Mouse (Mus musculus) spleen, adult 2 months (tissue): Measurements from ENCODE around the gene Defb45.

Experiments
- CTCF ChIP-seq: fragments of 200-500 bp; IDR thresholded peaks from 2 replicates; pipeline ENCODE4 v1.5.1; 2011; ENCODE audit warnings: mild to moderate bottlenecking, inconsistent platforms; ENCODE audit not compliant: insufficient read depth, insufficient read length, insufficient replicate concordance; ENCODE audit errors: extremely low read depth
- POLR2A ChIP-seq: fragments of 200-500 bp; IDR thresholded peaks from 2 replicates; pipeline ENCODE4 v1.6.1; 2011; ENCODE audit warnings: low read depth, low read length, inconsistent platforms

DNA sequence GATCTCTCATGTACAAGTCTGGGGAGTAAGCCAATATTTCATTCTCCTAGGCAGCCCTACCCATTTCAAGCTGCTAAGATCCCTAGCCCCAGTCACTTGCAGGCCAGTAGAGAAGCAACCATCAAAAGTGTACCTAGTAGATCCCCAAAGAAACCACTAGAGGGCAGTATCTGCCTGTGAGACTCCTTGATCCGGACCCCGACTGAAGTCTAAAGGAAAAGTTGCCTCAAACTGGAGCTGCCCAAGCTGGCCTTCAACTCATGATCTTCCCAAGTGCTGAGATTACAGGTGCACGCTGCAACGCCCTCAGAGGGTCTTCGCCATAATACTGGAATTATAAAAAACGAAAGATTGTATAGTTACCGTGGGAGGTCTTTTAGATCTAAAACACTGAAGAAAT is 16.4 kb upstream of the Defb45 start:
- TF ChIP-seq CTCF, result peak; percentile 47; the same call in 1 of the 2 replicates
- no peak for TF ChIP-seq POLR2A
